Mouse (Mus musculus): Measurements from ENCODE around the gene Ackr4. TPM values are rescaled to one million over a fixed set of nuclear protein-coding genes. Genes with fewer than 3 reads are reported as not detected.

The Ackr4 gene
- polyA plus RNA-seq, 1 experiment = 13.6 TPM

- Histone ChIP-seq H3K36me3 (ENCODE audit: control insufficient read depth, insufficient read depth, low read length) (no peaks in the 10 kb centered on the region), H3K4me3 (ENCODE audit: control insufficient read depth, insufficient read depth, low read length) (no peak overlapping the region), H3K27ac (ENCODE audit: control insufficient read depth, insufficient read depth, low read length) (no peak overlapping the region), H3K4me1 (replicated peaks; ENCODE audit: control insufficient read depth, insufficient read depth, low read length) (no peaks in the 10 kb centered on the region), H3K27me3 (ENCODE audit: control insufficient read depth, insufficient read depth, low read length) (no peaks in the 10 kb centered on the region)
- no peak for DNase-seq
- 90% methylated on average over 8 of the region's 8 CpGs for WGBS
- TF ChIP-seq CTCF (IDR thresholded peaks at IDR 0.05; ENCODE audit: borderline replicate concordance, control insufficient read depth, extremely low read depth, insufficient read depth, low read length, poor library complexity) = no peak
- no peak for TF ChIP-seq POLR2A (IDR thresholded peaks at IDR 0.05; ENCODE audit: control insufficient read depth, extremely low read depth, insufficient read depth, low read length, poor library complexity)
Observed at GRCm38 (mm10) chr9:104144314-104144996, 17.7 kb upstream of the Ackr4 start.

GRCm38 (mm10) chr9:104142805-104143204 is 16.1 kb upstream of the Ackr4 start:
- TF ChIP-seq POLR2A (IDR thresholded peaks at IDR 0.05; ENCODE audit: control insufficient read depth, extremely low read depth, insufficient read depth, low read length, poor library complexity) = no peak
- no peak for TF ChIP-seq CTCF (IDR thresholded peaks at IDR 0.05; ENCODE audit: borderline replicate concordance, control insufficient read depth, extremely low read depth, insufficient read depth, low read length, poor library complexity)
- no peak for DNase-seq
- H3K36me3 ChIP-seq (ENCODE audit: control insufficient read depth, insufficient read depth, low read length) = no peaks in the 10 kb centered on the region
- 91% methylated on average over 14 of the region's 14 CpGs for WGBS
- H3K27me3 ChIP-seq (ENCODE audit: control insufficient read depth, insufficient read depth, low read length) = no peaks in the 10 kb centered on the region
- H3K4me1 ChIP-seq (replicated peaks; ENCODE audit: control insufficient read depth, insufficient read depth, low read length) = no peaks in the 10 kb centered on the region
- H3K27ac ChIP-seq (ENCODE audit: control insufficient read depth, insufficient read depth, low read length) = no peak overlapping the region
- no peak overlapping the region for H3K4me3 ChIP-seq (ENCODE audit: control insufficient read depth, insufficient read depth, low read length)

GRCm38 (mm10) chr9:104140351-104140750 is 13.6 kb upstream of the Ackr4 start:
- Histone ChIP-seq H3K27ac (ENCODE audit: control insufficient read depth, insufficient read depth, low read length) (no peak overlapping the region), H3K4me3 (ENCODE audit: control insufficient read depth, insufficient read depth, low read length) (no peak overlapping the region), H3K27me3 (ENCODE audit: control insufficient read depth, insufficient read depth, low read length) (no peaks in the 10 kb centered on the region), H3K36me3 (ENCODE audit: control insufficient read depth, insufficient read depth, low read length) (no peaks in the 10 kb centered on the region), H3K4me1 (replicated peaks; ENCODE audit: control insufficient read depth, insufficient read depth, low read length) (no peaks in the 10 kb centered on the region)
- TF ChIP-seq POLR2A (IDR thresholded peaks at IDR 0.05; ENCODE audit: control insufficient read depth, extremely low read depth, insufficient read depth, low read length, poor library complexity) (no peak), CTCF (IDR thresholded peaks at IDR 0.05; ENCODE audit: borderline replicate concordance, control insufficient read depth, extremely low read depth, insufficient read depth, low read length, poor library complexity) (no peak)
- DNase-seq = no peak
- 69% methylated on average over 6 of the region's 6 CpGs for WGBS

GRCm38 (mm10) chr9:104130141-104130755 is 3.5 kb upstream of the Ackr4 start:
- no peaks in the 10 kb centered on the region for H3K27me3 ChIP-seq (ENCODE audit: control insufficient read depth, insufficient read depth, low read length)
- no peak overlapping the region for H3K4me3 ChIP-seq (ENCODE audit: control insufficient read depth, insufficient read depth, low read length)
- no peak for DNase-seq
- 90% methylated on average over 9 of the region's 9 CpGs for WGBS
- H3K27ac ChIP-seq (ENCODE audit: control insufficient read depth, insufficient read depth, low read length) = no peak overlapping the region
- no peaks in the 10 kb centered on the region for H3K4me1 ChIP-seq (replicated peaks; ENCODE audit: control insufficient read depth, insufficient read depth, low read length)
- no peaks in the 10 kb centered on the region for H3K36me3 ChIP-seq (ENCODE audit: control insufficient read depth, insufficient read depth, low read length)
- TF ChIP-seq POLR2A (IDR thresholded peaks at IDR 0.05; ENCODE audit: control insufficient read depth, extremely low read depth, insufficient read depth, low read length, poor library complexity) = no peak
- TF ChIP-seq CTCF (IDR thresholded peaks at IDR 0.05; ENCODE audit: borderline replicate concordance, control insufficient read depth, extremely low read depth, insufficient read depth, low read length, poor library complexity) = no peak

GRCm38 (mm10) chr9:104128110-104128509 is 1.4 kb upstream of the Ackr4 start:
- WGBS = 88% methylated on average over 2 of the region's 2 CpGs

GRCm38 (mm10) chr9:104123622-104124021 is 3.1 kb downstream of the Ackr4 start:
- no peaks in the 10 kb centered on the region for H3K36me3 ChIP-seq (ENCODE audit: control insufficient read depth, insufficient read depth, low read length)
- no peak overlapping the region for H3K27ac ChIP-seq (ENCODE audit: control insufficient read depth, insufficient read depth, low read length)
- WGBS = 90% methylated on average over 5 of the region's 5 CpGs
- no peak for TF ChIP-seq CTCF (IDR thresholded peaks at IDR 0.05; ENCODE audit: borderline replicate concordance, control insufficient read depth, extremely low read depth, insufficient read depth, low read length, poor library complexity)
- no peak for TF ChIP-seq POLR2A (IDR thresholded peaks at IDR 0.05; ENCODE audit: control insufficient read depth, extremely low read depth, insufficient read depth, low read length, poor library complexity)
- H3K4me1 ChIP-seq (replicated peaks; ENCODE audit: control insufficient read depth, insufficient read depth, low read length) = no peaks in the 10 kb centered on the region
- DNase-seq = no peak
- H3K27me3 ChIP-seq (ENCODE audit: control insufficient read depth, insufficient read depth, low read length) = no peaks in the 10 kb centered on the region
- H3K4me3 ChIP-seq (ENCODE audit: control insufficient read depth, insufficient read depth, low read length) = no peak overlapping the region

More at GRCm38 (mm10) chr9:104128110-104128509, 1.4 kb upstream of the Ackr4 start:
- Histone ChIP-seq H3K4me1 (replicated peaks; ENCODE audit: control insufficient read depth, insufficient read depth, low read length) (no peaks in the 10 kb centered on the region), H3K36me3 (ENCODE audit: control insufficient read depth, insufficient read depth, low read length) (no peaks in the 10 kb centered on the region), H3K4me3 (ENCODE audit: control insufficient read depth, insufficient read depth, low read length) (no peak overlapping the region), H3K27me3 (ENCODE audit: control insufficient read depth, insufficient read depth, low read length) (no peaks in the 10 kb centered on the region), H3K27ac (ENCODE audit: control insufficient read depth, insufficient read depth, low read length) (no peak overlapping the region)
- no peak for TF ChIP-seq CTCF (IDR thresholded peaks at IDR 0.05; ENCODE audit: borderline replicate concordance, control insufficient read depth, extremely low read depth, insufficient read depth, low read length, poor library complexity)
- TF ChIP-seq POLR2A (IDR thresholded peaks at IDR 0.05; ENCODE audit: control insufficient read depth, extremely low read depth, insufficient read depth, low read length, poor library complexity) = no peak
- DNase-seq = no peak
